Mouse (Mus musculus): Measurements from ENCODE around the gene Lman2l.

DNA sequence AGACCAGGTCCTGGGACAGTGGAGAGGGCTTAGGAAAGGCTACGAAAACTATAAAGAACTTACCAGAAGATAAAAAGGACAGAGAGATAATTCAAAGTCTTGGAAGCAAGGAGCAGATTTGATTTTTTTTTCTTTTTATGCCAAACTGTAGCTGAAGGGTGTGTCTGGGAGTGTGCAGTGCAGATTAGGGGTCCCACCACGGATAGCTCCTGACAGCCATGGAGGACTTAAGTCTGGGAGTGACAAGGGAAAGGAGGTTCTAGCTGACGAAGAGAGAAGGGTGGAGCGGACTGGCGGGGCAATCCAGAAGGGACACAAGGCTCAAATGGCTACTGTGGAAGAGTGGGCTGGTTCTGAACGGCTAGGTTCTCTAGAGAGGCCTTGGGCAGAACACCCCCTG, 66.2 kb downstream of the Lman2l start:
- TF ChIP-seq POLR2A (IDR thresholded peaks at IDR 0.05; ENCODE audit: borderline replicate concordance, control insufficient read depth, low read depth, low read length) (no peak), CTCF (IDR thresholded peaks at IDR 0.05; ENCODE audit: control insufficient read depth, insufficient read depth, low read length) (no peak)
